Mouse (Mus musculus) spleen, adult 12 weeks (tissue): Measurements from ENCODE around the gene Celf1.
"Not testable (repeated sequence)": the region's sequence is repeated elsewhere in the genome, so short reads cannot be mapped to it uniquely, and the experiment has no call there.

ENCODE experiments used
- DNase-seq: peaks from one replicate; pipeline ENCODE4 v3.0.0; 2022; ENCODE audit warnings: low spot score

The Celf1 gene

DNA sequence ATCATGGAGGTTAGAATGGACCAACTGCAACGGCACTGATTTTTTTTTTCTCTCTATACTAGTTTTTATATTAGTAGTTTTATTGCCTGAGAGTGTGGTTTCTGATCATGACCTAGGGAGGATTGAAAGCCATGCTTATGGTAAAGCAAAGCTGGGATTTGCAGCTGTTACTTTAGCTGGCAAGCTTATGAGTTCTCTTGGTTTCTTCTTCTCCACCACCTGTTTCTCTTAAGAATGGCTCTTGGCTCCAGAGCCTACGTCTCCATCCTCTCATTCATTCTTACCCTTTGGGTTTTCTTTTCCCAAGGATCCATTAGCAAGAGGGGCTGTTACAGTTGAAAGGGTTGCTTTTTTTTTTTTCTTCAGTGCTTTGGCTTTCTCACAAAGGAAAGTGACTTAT, 1.6 kb downstream of the Celf1 start:
- DNase-seq = no peak

DNA sequence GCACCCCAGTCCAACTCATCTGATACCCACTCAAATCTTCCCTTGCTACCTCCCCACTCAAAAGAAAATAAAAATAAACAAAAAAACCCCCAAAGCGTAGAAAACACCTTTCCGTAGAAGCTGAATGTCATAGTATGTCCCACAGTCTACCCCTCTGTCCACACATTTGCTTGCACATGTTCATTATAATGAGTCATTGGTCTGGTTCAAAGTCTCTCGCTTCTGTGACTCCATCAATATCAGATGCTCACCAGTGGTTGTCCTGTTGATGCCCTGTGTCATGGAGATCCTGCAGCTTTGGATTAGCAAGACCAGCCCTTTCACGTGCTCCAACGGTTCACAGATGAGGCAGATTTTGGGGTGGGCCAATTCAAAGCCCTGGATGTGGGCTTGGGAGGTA, 10.0 kb downstream of the Celf1 start:
- no peak for DNase-seq

DNA sequence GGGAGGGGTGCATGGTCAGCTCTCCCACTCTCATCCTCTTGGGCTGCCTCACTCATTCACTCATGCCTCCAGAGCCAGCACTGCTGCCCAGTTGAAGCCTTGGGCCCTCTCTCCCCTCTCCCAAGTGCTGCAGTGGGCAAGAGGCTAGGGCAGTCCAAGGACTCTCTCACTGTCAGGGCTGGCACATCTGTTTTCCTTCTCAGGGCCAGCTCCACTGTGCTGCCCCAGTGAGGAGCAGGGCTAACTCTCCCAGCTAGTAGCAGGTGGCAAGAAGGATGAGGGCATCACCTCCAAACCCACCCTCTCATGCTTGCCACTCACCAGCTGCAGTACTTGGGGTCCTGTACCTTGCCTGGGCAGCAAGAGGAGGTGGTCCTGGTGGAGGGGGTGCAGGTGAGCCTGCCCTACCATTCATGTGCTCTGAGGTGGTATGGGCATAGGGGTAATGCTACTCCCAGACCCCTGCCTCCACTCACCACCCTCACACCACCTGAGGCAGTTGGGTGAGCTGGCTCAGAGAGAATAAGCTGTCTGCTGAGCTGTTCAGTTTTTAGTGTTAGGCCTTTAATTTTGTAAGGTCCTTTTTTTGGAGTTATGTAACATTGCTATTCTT, 10.5 kb downstream of the Celf1 start:
- no peak for DNase-seq

DNA sequence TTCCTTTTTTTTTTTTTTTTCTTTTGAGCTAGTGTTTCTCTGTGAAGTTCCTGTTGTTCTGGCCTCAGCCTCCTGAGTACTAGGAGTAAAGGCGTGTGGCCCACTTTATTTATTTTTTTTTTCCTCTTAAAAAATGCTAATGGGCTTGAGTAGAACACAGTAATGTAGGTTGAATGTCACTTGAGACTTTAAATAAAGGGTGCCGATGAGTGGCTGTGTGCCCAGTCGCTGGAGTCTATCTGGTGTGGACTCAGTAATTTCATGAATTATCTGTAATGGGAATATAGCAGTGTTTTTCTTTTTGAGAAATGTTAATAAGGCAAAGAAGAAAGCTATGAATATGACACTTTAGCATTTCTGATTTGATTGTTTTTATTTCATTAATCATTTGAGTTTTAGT, 13.3 kb downstream of the Celf1 start:
- no peak for DNase-seq

DNA sequence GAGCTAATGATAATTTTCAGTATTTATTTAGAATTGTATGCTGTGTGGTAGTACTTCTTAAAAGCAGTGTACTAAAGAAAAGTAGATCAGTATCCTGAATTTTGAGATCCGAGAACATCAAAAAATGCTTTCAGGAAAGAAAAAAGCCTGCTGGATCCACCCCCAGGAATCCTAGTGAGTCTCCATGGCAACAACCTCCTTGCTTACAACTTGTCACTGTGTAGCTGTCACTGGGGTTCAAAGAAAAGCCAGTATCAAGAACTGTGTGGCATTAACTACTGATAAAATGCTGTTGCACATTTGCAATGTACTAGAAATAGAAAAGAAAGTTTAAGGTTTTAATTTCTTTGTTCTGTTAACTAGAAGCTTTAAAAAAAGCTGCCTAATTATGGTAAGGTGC, 15.9 kb downstream of the Celf1 start:
- no peak for DNase-seq

DNA sequence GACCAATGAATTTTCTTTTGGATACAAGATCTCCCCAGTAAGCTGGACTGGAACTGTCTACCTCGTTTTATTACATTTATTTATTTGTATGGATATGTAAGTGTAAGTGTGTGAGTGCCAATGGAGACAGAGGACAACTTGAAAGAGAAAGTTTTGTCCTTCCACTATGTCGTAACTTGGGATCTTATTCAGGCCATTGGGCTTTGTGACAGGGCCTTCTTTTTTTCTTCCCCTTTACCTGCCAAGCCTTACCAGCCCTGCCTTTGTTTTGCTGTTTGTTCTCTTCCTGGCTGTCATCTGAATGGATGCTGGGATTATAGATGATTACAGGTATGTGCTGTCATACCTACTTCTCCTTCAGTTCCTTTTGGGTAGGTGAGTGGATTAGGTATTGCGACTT, 18.7 kb downstream of the Celf1 start:
- DNase-seq = no peak

DNA sequence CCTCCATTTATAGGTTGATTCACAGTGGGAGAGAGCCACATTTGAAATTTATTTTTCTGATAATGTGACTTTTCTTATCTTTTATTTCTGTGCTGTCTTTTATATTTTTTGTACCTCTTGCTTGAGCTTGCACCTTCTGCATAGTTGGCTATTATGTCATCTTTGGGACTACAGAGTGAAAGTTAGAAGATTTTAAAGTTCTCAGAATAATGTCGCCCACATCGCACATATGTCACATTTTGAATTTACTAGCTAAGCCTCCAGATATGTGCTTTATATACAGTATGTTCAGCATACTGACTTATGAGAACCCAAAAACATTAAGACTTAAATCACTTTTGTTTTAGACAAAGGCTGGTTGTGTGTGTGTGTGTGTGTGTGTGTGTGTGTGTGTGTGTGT, 19.8 kb downstream of the Celf1 start:
- no peak for DNase-seq

DNA sequence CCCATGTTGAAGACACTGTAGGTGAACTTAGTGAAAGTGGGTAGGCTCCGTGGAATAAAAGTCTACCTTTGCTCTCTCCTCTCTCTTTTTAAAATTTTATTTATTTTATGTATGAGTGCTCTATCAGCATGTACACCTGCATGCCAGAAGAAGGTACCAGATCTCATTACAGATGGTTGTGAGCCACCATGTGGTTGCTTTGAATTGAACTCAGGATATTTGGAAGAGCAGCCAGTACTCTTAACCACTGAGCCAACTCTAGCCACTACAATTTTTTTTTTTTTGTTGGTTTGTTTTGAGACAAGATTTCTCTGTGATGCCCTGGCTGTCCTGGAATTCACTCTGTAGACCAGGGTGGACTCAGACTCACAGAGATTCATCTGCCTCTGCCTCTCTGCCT, 23.1 kb downstream of the Celf1 start:
- no peak for DNase-seq

DNA sequence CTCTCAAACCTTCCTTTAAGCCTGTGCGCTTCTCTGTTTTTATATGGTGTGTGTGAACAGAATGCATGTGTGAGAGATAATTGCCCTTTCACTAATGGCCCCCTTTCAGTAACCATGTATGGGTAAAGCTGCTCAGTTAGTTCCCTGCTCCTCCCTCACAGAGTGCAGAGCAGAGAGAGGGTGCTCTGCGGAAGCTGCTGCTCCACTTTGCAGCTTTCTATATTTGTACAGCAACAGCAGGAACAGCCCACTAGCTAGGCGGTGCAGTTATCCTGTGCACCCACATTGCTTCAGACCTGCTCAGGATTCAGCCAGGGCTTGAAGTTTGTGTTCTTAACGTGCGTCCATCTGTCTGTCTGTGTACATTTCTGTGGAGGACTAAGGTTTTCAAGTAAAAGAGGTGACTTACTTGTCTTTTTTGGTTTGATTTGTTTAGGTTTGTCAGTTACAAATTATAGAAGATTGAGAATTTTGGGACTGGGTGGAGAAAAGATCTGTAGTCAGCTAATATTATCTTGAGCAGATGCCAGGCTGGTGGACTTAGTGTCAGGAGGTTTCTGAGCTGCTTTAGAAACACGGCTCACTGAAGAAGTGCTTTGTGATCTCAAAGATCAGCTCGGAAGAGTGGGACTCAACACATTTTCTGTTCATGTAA, 24.8 kb downstream of the Celf1 start:
- DNase-seq = no peak

DNA sequence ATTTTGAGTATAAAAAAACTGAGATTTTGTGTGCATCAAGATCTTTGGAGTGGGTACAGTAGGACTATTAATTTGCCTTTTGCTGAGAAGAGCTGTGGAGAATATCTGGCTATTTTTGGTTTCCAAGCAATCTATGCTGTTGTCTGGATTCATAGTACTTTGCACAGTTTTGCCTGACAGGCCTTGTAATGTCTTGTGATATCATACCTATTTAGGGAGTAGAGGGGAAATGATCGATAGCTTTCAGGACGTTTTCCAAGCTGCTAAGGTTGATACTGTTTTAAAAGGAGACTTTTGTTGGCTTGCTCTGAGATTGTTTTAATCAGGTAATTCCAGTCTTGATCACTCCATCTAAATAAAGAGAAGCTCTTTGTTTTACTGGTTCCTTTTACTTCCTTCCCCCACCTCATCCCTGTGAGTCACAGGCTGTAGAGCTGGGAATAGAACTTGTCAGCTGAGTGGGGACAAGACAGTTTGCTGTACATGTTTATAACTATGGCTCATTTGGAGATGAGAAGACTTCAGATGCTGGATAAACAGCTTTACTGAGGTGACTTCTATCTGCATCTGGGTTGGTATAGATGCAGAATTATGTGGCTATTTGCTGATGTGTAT, 25.4 kb downstream of the Celf1 start:
- no peak for DNase-seq

DNA sequence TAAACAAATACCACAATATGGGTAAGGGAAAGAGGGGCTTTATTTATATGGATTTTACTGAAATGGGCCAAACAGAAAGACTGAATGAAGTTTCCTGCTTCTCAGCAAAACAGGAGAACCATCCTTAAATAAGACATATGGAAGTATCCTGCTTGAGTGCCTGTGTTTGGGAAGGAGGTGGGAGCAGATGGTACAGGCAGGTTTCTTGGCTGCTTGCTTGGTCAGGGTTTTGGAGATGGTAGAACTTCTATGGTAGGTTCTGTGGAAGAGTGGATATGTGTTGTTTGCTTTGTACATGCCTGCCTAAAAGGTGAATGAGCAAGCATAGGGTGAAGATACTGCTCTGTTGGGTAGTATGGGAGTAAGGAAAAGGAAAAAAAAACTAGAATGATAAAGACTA, 30.4 kb downstream of the Celf1 start:
- no peak for DNase-seq

DNA sequence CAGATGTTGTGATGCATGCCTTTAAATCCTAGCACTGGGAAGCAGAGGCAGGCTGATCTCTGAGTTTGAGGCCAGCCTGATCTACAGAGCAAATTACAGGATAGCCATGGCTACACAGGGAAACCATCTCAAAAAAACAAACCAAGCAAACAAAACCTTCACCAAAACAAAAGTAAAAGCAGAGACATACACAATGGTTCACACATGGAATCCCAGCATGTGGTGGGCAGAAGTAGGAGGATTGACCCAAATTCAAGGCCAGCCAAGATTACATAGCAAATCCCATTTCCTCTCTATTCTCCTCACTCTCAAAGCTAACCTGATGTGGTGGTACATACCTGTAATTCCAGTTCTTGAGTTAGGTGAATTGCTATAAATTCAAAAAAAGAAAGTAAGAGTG, 33.9 kb downstream of the Celf1 start:
- no peak for DNase-seq

DNA sequence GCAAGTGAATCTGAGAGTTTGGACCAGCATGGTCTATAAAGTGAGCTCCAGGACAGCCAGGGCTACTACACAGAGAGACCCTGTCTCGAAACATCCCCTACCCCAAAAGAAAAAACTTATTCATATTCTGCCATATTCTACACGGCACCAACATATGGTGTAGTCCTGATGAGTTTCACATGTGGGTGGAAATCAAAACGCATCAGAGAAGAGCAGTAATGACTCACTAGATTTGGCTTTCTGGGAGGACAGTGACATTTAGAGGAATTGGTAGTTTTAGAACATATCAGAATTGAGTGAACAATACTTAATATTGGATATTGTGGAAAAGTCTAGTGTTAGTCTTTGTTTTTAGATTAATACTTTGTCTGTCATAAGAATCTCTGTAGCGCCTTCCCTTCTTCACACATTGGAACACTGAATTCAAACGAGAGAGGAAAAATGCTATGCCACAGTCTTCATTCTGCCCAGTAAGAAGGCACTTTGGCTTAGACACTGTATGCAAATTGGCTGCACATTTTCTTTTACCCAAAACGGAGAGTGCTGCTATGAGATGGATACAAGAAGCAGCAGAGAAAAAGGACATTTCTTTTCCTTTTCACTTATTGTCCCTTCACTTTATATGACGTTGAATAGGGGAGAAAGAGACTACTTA, 35.1 kb downstream of the Celf1 start:
- DNase-seq = no peak

DNA sequence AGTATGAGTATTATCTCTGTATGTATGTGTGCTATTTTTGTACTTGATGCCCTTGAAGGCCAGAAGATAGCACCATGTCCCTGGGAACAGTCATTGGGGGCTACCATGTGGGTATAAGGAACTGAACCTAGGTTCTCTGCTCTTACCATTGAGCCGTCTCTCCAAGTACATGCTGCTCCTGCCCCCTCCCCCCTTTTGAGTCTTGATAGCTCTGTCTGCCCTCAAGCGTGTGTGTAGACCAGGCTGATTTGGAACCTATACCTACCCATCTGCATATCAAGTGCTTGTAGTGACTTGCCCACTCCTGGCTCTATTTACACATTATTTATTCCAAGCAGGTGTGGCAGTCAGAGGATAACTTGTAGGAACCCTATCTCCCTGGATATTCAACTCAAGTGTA, 36.4 kb downstream of the Celf1 start:
- no peak for DNase-seq

DNA sequence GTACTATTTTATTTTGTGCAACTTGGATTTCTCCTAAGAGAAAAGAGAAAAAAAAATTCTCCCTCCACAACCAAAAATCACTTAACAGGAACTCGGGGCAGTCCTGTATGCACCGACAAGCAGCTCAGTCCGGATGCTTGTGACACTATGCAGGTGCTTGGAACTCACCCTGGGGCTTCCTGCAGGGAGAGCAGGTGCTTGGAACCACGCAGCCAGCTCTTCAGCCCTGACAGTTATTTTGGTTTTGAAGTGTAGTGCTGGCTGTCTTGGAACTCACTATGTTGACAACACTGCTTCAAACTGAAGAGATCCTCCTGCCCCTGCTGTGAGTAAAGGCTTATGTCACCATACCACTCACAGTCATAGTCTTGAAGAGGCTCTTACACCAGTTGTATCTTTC, 37.1 kb downstream of the Celf1 start:
- no peak for DNase-seq

DNA sequence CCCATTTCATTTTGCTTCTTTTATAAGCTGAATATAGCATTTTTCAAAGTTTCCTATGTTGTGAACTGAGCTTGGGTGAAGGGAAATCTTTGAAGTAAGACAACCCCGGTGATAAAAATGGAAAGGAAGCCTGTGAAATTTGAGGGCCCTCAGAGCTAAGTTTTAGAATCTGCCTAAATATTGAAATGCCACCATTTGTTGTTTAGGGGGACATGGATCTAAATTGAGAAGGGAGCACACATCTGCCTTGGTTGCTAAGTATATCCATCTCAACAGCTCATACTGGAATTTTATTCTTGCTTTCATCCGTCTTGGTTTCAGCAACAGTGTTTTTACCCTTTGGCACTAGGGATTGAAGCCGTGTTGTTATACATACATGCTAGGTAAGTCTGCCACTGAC, 45.9 kb downstream of the Celf1 start:
- DNase-seq = no peak

DNA sequence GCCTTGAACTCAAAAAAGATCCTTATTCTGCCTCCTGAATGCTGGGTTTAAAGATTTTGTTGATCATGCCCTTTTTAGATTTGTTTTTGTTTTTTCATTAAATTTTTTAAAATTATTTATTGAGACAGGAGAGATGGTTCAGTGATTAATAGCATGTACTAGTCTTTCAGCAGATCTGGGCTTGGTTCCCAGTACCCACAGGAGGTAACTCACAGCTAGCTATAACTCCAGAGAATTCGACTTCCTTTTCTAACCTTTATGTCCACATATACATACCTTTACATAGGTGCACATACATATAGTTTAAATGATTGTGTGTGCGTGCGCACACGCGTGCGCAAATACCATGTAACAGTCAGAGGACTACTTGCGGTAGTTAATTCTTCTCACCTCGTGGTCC, 68.4 kb downstream of the Celf1 start:
- DNase-seq = no peak

DNA sequence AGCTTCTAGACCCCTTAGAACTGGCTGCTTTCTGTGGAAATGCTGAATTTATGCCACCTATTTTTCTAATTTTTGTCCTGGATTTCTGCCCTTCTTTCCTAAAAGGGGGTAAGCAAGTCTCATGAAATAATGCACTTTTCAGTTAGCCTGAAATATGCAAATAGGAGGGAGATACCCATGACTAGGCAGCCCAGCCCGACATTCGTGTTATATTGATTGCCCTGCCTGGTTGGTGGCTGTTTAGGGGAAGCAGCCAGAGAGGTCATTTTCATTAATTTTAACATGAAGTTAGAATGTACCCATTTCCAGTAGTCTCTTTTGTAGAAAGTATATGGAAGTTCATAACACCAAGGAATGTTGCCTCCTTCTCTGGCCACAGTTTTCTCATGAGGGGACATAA, 73.7 kb downstream of the Celf1 start:
- no peak for DNase-seq

DNA sequence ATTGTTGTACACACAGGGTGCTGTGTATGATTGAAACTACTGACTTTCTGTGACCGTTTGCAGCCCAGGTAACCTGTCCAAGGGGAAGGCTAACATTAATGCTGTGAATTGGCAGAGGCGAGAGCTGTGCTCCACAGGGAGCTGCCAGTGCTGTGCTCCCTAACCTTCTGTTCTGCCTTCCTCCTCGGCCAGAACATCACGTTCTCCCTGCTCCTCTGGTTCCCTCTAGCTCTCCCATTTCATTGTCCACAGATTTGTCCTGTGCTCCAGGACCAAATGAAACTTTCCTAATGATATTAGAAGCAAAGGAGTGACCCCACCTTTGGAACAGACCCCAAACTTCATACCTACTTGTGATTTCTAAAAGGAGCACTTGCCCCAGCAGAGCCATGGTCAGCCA, 75.2 kb downstream of the Celf1 start:
- no peak for DNase-seq

DNA sequence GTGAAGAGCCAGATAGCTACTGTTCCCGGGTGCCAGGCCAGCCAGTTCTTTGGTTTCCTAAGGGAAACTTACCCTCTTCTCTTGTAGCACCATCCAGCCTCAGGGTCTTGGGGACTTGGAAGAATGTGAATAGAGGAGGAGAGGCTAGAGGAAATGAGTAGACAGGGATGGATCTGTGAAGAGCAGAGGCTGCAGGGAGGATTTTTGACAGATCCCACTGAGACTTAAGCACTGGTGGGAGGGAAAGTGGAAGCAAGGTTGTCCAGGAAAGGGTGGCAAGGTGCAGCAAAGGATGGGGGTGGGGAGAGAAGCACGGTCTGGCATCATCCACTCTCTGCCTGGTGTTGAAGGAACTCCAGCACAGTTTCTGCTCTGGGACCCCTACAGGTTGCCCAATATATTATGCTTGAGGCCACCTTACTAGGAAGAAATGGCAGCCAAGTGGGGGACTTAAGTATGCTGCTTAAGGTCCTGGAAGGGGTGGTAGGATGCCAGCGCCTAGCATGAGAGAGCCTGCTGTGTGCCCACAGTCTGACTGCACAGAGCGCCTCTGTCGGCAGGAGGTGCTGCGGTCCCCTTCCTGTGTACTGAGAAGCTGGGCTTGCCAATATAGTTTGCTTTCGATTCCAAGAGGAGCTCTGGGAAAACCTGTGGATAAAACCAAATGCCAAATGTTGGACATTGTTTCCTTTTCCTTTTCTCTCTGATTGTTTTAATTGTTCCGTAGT, 78.0 kb downstream of the Celf1 start:
- no peak for DNase-seq

DNA sequence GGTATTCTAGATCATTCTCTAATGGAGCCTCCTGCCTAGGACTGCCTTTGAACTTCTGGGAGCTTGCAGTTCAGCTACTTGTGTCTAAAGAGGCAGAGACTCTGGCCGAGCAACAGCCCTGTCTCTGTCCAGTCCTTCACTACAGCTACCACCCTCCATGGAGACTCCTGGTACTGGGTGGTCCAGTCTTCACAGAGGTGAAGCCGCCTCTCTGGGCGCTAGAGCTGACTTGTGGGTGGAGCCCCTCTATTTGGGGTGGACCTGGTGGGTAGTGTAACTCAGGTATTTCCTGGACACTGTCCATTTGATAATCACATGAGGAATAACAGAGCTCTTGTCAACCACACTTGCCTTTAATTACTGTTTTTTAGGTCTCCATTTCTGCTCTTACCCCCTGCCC, 79.7 kb downstream of the Celf1 start:
- no peak for DNase-seq

DNA sequence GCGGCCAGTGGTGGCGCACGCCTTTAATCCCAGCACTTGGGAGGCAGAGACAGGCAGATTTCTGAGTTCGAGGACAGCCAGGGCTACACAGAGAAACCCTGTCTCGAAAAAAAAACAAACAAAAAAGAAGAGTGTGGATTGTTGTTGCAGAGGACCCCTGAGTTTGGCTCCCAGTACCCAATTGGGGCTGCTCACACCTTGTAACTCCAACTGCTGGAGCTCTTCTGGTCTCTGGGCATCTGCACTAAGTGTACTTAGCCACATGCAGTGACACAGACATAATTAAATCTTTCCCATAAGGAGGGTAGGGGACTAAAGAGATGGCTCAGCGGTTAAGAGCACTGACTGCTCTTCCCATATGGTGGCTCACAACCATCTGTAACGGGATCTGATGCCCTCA, 82.1 kb downstream of the Celf1 start:
- DNase-seq = not testable (repeated sequence)

DNA sequence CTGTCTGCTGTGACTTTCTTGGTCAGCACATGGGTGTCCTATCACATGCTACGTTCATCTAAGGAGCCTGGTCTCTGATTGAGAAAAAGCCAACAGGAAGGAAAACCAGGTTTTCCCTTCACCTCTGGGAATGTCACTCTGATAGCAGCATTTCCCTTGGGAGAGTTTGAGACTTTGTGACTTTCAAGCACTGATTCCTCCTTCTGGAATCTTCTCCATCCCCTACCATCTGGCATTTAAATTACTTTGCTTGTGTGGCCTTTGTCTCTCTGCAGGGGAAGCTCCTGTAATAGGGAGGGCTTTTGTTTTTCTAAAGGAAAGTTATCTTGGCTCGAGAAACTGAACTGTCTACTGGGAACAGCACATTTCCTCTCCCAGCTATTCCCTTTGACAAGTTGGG, 82.9 kb downstream of the Celf1 start:
- DNase-seq = no peak
